Mouse (Mus musculus) CH12.LX (cell line): ENCODE data around the gene Gm19345. TPM values are rescaled to one million over a fixed set of nuclear protein-coding genes. Genes with fewer than 3 reads are reported as not detected.

Source experiments
- DNase-seq: peaks from one replicate; pipeline ENCODE4 v3.0.0-alpha.2; 2013; ENCODE audit errors: extremely low read depth
- H3K27ac ChIP-seq: 2 replicates; pipeline ENCODE4 v1.5.1; 2012; ENCODE audit warnings: low read depth, mild to moderate bottlenecking, control low read depth, moderate library complexity; ENCODE audit not compliant: insufficient read depth
- H3K27me3 ChIP-seq: replicated peaks from 2 replicates; pipeline ENCODE3; 2012; ENCODE audit warnings: inconsistent platforms
- H3K36me3 ChIP-seq, 2 experiments: replicated peaks in 1 of 2; 2 replicates each; pipeline versions ENCODE3 to v1.6.1; 2012; ENCODE audit warnings: inconsistent platforms in 1 of 2, low read length in 1 of 2, mild to moderate bottlenecking in 1 of 2, mixed read lengths in 1 of 2, moderate library complexity in 1 of 2; ENCODE audit not compliant: control insufficient read depth in 1 of 2, insufficient read depth in 1 of 2
- H3K4me1 ChIP-seq, 2 experiments: 2 replicates each; pipeline ENCODE4 v1.6.1; 2012; ENCODE audit warnings: inconsistent platforms in 1 of 2, moderate library complexity in 1 of 2; ENCODE audit not compliant: insufficient read depth in 2 of 2, control insufficient read depth in 1 of 2
- H3K4me2 ChIP-seq: 2 replicates; pipeline ENCODE4 v1.6.1; 2012; ENCODE audit warnings: low read depth, mild to moderate bottlenecking, control low read depth; ENCODE audit not compliant: poor library complexity, insufficient read depth, severe bottlenecking
- H3K4me3 ChIP-seq, 3 experiments: fragments of 150-350 bp in 1 of 3; sonication (generic) in 1 of 3; replicated peaks in 1 of 3; 2 replicates each; pipeline versions ENCODE3 to v1.5.1; 2011 to 2012; ENCODE audit warnings: low read depth in 2 of 3, low read length in 2 of 3, mild to moderate bottlenecking in 2 of 3, moderate library complexity in 2 of 3, control low read depth in 1 of 3, improper control_type of control experiment in 1 of 3, inconsistent platforms in 1 of 3, mixed read lengths in 1 of 3; ENCODE audit not compliant: poor library complexity in 1 of 3
- H3K79me2 ChIP-seq: replicated peaks from 2 replicates; pipeline ENCODE4 v1.6.1; 2012; ENCODE audit warnings: mild to moderate bottlenecking, moderate library complexity; ENCODE audit not compliant: control insufficient read depth, poor library complexity, insufficient read depth, severe bottlenecking; ENCODE audit errors: extremely low read depth
- H3K9ac ChIP-seq: 2 replicates; pipeline ENCODE4 v1.6.1; 2012; ENCODE audit warnings: low read depth, mild to moderate bottlenecking, control low read depth, moderate library complexity; ENCODE audit not compliant: insufficient read depth
- H3K9me3 ChIP-seq: replicated peaks from 2 replicates; pipeline ENCODE3; 2012; ENCODE audit warnings: low read length, inconsistent platforms, mixed read lengths
- BHLHE40 ChIP-seq: IDR thresholded peaks from 2 replicates; pipeline ENCODE4 v1.6.1; 2011; ENCODE audit warnings: mild to moderate bottlenecking, low read depth, low read length, improper control_type of control experiment
- CHD1 ChIP-seq: IDR thresholded peaks from 2 replicates; pipeline ENCODE4 v1.6.1; 2012; ENCODE audit warnings: low read depth, low read length, improper control_type of control experiment, inconsistent platforms
- CHD2 ChIP-seq: IDR thresholded peaks from 2 replicates; pipeline ENCODE4 v1.6.1; 2011; ENCODE audit warnings: low read length, improper control_type of control experiment
- CTCF ChIP-seq, 2 experiments: IDR thresholded peaks in 1 of 2; conservative IDR thresholded peaks in 1 of 2; 2 replicates each; pipeline ENCODE4 v1.5.1; 2011 to 2012; ENCODE audit warnings: low read depth in 2 of 2, low read length in 2 of 2, improper control_type of control experiment in 1 of 2, inconsistent platforms in 1 of 2, mild to moderate bottlenecking in 1 of 2, moderate library complexity in 1 of 2
- ELF1 ChIP-seq: IDR thresholded peaks from 2 replicates; pipeline ENCODE4 v1.6.1; 2014; ENCODE audit warnings: low read depth, mild to moderate bottlenecking, inconsistent platforms, low read length, improper control_type of control experiment
- EP300 ChIP-seq: IDR thresholded peaks from 2 replicates; pipeline ENCODE4 v1.6.1; 2011; ENCODE audit warnings: low read length, improper control_type of control experiment
- ETS1 ChIP-seq: conservative IDR thresholded peaks from 2 replicates; pipeline ENCODE4 v1.6.1; 2012; ENCODE audit warnings: low read depth, mild to moderate bottlenecking, inconsistent platforms, low read length, improper control_type of control experiment, moderate library complexity
- GABPA ChIP-seq: IDR thresholded peaks from 2 replicates; pipeline ENCODE4 v1.6.1; 2012; ENCODE audit warnings: low read depth, low read length, improper control_type of control experiment, inconsistent platforms; ENCODE audit not compliant: insufficient replicate concordance
- JUN ChIP-seq: IDR thresholded peaks from 2 replicates; pipeline ENCODE4 v1.6.1; 2011; ENCODE audit warnings: low read depth, mild to moderate bottlenecking, low read length, improper control_type of control experiment, moderate library complexity; ENCODE audit not compliant: insufficient read depth
- JUND ChIP-seq: conservative IDR thresholded peaks from 2 replicates; pipeline ENCODE4 v1.6.1; 2011; ENCODE audit warnings: low read depth, low read length, improper control_type of control experiment
- MAFK ChIP-seq: IDR thresholded peaks from 2 replicates; pipeline ENCODE4 v1.6.1; 2011; ENCODE audit warnings: low read length, improper control_type of control experiment; ENCODE audit not compliant: insufficient replicate concordance
- MEF2A ChIP-seq: IDR thresholded peaks from 2 replicates; pipeline ENCODE4 v1.6.1; 2014; ENCODE audit warnings: low read depth, mild to moderate bottlenecking, inconsistent platforms, low read length, improper control_type of control experiment, borderline replicate concordance
- NELFE ChIP-seq: IDR thresholded peaks from 2 replicates; pipeline ENCODE4 v1.6.1; 2011; ENCODE audit warnings: low read depth, low read length, improper control_type of control experiment
- POLR2A ChIP-seq: IDR thresholded peaks from 2 replicates; pipeline ENCODE4 v1.6.1; 2011; ENCODE audit warnings: low read depth, mild to moderate bottlenecking, improper control_type of control experiment, low read length
- RCOR1 ChIP-seq: conservative IDR thresholded peaks from 2 replicates; pipeline ENCODE4 v1.6.1; 2012; ENCODE audit warnings: low read depth, mild to moderate bottlenecking, inconsistent platforms, low read length, improper control_type of control experiment
- SMC3 ChIP-seq: IDR thresholded peaks from 2 replicates; pipeline ENCODE4 v1.6.1; 2011; ENCODE audit warnings: low read depth, low read length, improper control_type of control experiment
- TCF12 ChIP-seq: IDR thresholded peaks from 2 replicates; pipeline ENCODE4 v1.6.1; 2014; ENCODE audit warnings: low read depth, mild to moderate bottlenecking, inconsistent platforms, low read length, improper control_type of control experiment
- UBTF ChIP-seq: IDR thresholded peaks from 2 replicates; pipeline ENCODE4 v1.6.1; 2012; ENCODE audit warnings: low read depth, mild to moderate bottlenecking, inconsistent platforms, low read length, improper control_type of control experiment, moderate library complexity
- dilution Hi-C: fragments of 300-500 bp; cut with MboI; formaldehyde crosslinking; loops from 2 replicates; pipeline ENCODE4 v1.14.3; 2020; ENCODE audit warnings: low sequenced_read_pairs; ENCODE audit not compliant: extremely low pct_unique_long_range_greater_than_20kb, extremely low pct_ligation_motif_present
- in situ Hi-C: fragments of 300-500 bp; cut with MboI; formaldehyde crosslinking; loops from 3 replicates; pipeline ENCODE4 v1.14.3; 2019; ENCODE audit warnings: low sequenced_read_pairs, low pct_ligation_motif_present, low pct_unique_long_range_greater_than_20kb, mixed read lengths
- polyA plus RNA-seq: library from polyadenylated mRNA; unstranded; fragments of >175 nt; gene quantifications from 2 replicates; pipeline ENCODE4 v1.2.1, GENCODE M21; 2012; ENCODE audit warnings: low read depth; ENCODE audit not compliant: insufficient read length
- total RNA-seq, 2 experiments: library from RNA; depleted of rRNA; stranded (reverse); fragments of 300-350 nt in 1 of 2; fragments of >200 nt in 1 of 2; gene quantifications; 2 replicates each; pipeline ENCODE4 v1.2.3; 2012 to 2014

Gene Gm19345
- total and polyA plus RNA-seq, 3 experiments, result 0.59 to 4.1 TPM; not detected in 1

DNA sequence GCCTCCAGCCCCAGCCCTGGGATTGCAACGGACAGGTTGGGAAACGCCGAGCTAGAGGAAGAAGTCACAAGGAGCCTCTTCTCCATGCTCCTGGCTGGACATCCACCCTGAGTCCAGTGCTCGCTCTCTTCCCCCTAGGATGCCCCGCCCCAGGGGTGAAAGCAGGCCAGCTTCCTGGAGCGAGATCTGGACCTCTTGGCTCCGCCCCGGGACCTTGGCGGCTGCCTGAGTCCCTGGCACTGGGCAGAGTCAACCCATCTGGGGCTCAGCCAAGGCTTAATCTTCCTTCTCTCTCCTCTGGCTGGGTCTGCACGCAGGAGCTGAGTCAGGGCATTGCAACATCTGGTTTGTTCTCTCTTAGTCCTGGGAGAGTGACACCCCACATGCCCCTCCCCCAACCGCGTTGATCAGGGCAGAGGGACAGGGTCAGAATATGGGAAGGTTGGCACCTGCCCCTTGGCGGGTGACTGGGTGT is 21.1 kb upstream of the Gm19345 start:
- H3K36me3 ChIP-seq, result no peaks in the 10 kb centered on the region
- TF ChIP-seq JUND, result no peak
- TF ChIP-seq BHLHE40, result 0 out of 2 replicates have a peak, but pooled peaks have one; percentile 5
- peak; percentile 38; the same call in 1 of the 2 replicates for TF ChIP-seq POLR2A
- TF ChIP-seq NELFE, result no peak
- TF ChIP-seq ELF1, result peak; percentile 44
- 0 out of 2 replicates have a peak, but pooled peaks have one; percentile 54 for TF ChIP-seq CHD2
- TF ChIP-seq, all 38 proteins: peak for 4
- Histone ChIP-seq H3K4me3 (no peak overlapping the region), H3K79me2 (no peaks in the 10 kb centered on the region), H3K4me2 (0 out of 2 replicates have a peak overlapping the region, but pooled peaks have one; percentile 4), H3K4me1 (peaks cover 17 to 19% of the 10 kb centered on the region in 2 experiments), H3K9ac (0 out of 2 replicates have a peak overlapping the region, but pooled peaks have one; percentile 1), H3K9me3 (peaks cover 9% of the 10 kb centered on the region), H3K27me3 (no peaks in the 10 kb centered on the region), H3K27ac (peak overlapping the region; percentile 3; the same call in 1 of the 2 replicates)
- no peak for DNase-seq
- in situ Hi-C loops (no loop called here), dilution Hi-C loops (no loop called here)

GRCm38 (mm10) chr7:19831837-19832236 is 20.0 kb upstream of the Gm19345 start:
- Histone ChIP-seq H3K36me3 (no peaks in the 10 kb centered on the region), H3K27me3 (no peaks in the 10 kb centered on the region), H3K4me1 (peaks cover 12 to 19% of the 10 kb centered on the region in 2 experiments), H3K4me2 (no peak overlapping the region), H3K9me3 (peaks cover 9% of the 10 kb centered on the region), H3K9ac (no peak overlapping the region), H3K79me2 (no peaks in the 10 kb centered on the region), H3K27ac (no peak overlapping the region), H3K4me3 (no peak overlapping the region)
- TF ChIP-seq CHD1 (no peak), BHLHE40 (no peak), POLR2A (no peak), MAFK (no peak), SMC3 (no peak), ELF1 (no peak), TCF12 (no peak), CTCF (conservative IDR thresholded peaks at IDR 0.05 in 1 of 2, IDR thresholded peaks at IDR 0.05 in 1 of 2; ENCODE audit: low read depth in 2 of 2, low read length in 2 of 2) (no peak), MEF2A (no peak), EP300 (no peak), UBTF (no peak), GABPA (no peak), RCOR1 (no peak), JUN (no peak), ETS1 (no peak)
- in situ Hi-C loops, result no loop called here
- dilution Hi-C loops, result no loop called here
- no peak for DNase-seq
